Mouse (Mus musculus): ENCODE data around the gene Hfm1. TPM values are rescaled to one million over a fixed set of nuclear protein-coding genes. Genes with fewer than 3 reads are reported as not detected.

The Hfm1 gene
- polyA plus RNA-seq, 1 experiment from 2014 or later = 2.9 TPM

GRCm38 (mm10) chr5:106790496-106791240 lies 135.5 kb downstream of the Hfm1 start:
- no peak for DNase-seq (ENCODE audit: low spot score)
- no peak overlapping the region for H3K27ac ChIP-seq
- H3K36me3 ChIP-seq = no peaks in the 10 kb centered on the region
- no peaks in the 10 kb centered on the region for H3K9me3 ChIP-seq (replicated peaks)
- H3K4me3 ChIP-seq = no peak overlapping the region
- 41% methylated on average over 5 of the region's 5 CpGs for WGBS
- peaks cover 8% of the 10 kb centered on the region for H3K27me3 ChIP-seq (ENCODE audit: low read depth, poor library complexity, severe bottlenecking)
- 0 out of 2 replicates have a peak, but pooled peaks cover 2% of the 10 kb centered on the region for H3K4me1 ChIP-seq

Small RNAs within 50 kb of the gene (microRNA-seq; reads per million reads assigned to microRNA genes)
- not detected for gene Gm27527

Other genes starting within 250 kb of the Hfm1 start
- 52.6 and 62.5 TPM in 2 replicates for gene Zfp644, start 229.0 kb downstream of the Hfm1 start, polyA plus RNA-seq (2016; fragmentation: Nextera tagmentation; extraction: Ambion mirVana)
- 58.5 and 67.8 TPM in 2 replicates for gene Cdc7, start 38.0 kb upstream of the Hfm1 start, polyA plus RNA-seq (2016; fragmentation: Nextera tagmentation; extraction: Ambion mirVana)